Mouse (Mus musculus) stomach, postnatal 0 days (tissue): ENCODE measurements at regions not wholly inside any gene's neighbourhood (a gene's known extent, or its start where the extent isn't known, plus 50 kb on each side); places are given as distances from the start of the nearest gene placed in this dataset.

ENCODE experiments used
- CTCF ChIP-seq: IDR thresholded peaks from 2 replicates; pipeline ENCODE4 v1.5.1; 2016; ENCODE audit warnings: antibody characterized with exemption, low read depth, mild to moderate bottlenecking, moderate library complexity
- EP300 ChIP-seq: optimal IDR thresholded peaks from 2 replicates; pipeline ENCODE3; 2016; ENCODE audit warnings: antibody characterized with exemption

DNA sequence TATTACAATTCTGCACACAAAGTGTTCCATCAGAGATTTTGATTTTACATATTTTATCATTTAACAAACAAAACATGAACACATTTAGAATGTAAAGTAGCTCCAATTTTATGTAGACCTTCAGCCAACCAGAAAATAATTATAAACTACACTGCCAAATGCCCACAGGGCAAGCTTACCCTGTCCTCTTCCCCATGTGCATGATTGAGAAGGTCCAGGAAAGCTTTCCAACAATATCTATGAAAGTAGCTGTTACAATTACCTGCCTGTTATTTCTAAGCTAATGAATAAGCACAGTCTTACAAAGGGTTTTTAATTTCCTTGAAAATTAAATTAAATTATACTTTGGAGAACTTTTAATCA lies 996.6 kb downstream of the A830018L16Rik start:
- TF ChIP-seq CTCF (no peak), EP300 (no peak)
